Mouse (Mus musculus) MEL (cell line): ENCODE results near the gene Siae.

Experiments used
- EP300 ChIP-seq, 2 experiments: IDR thresholded peaks; 2 replicates each; pipeline ENCODE4 v1.6.1; 2011; ENCODE audit warnings: improper control_type of control experiment in 2 of 2, low read length in 2 of 2, low read depth in 1 of 2, mild to moderate bottlenecking in 1 of 2
- KAT2A ChIP-seq: conservative IDR thresholded peaks from 2 replicates; pipeline ENCODE4 v1.6.1; 2012; ENCODE audit warnings: low read depth, low read length, improper control_type of control experiment, inconsistent platforms
- NELFE ChIP-seq: IDR thresholded peaks from 2 replicates; pipeline ENCODE4 v1.6.1; 2011; ENCODE audit warnings: low read depth, low read length, improper control_type of control experiment
- POLR2A ChIP-seq, 2 experiments: IDR thresholded peaks; 2 replicates each; pipeline ENCODE4 v1.6.1; 2011 to 2012; ENCODE audit warnings: low read length in 2 of 2, mild to moderate bottlenecking in 2 of 2, control low read depth in 1 of 2, improper control_type of control experiment in 1 of 2, low read depth in 1 of 2, moderate library complexity in 1 of 2; ENCODE audit not compliant: control insufficient read depth in 1 of 2, insufficient read depth in 1 of 2, poor library complexity in 1 of 2
- SMC3 ChIP-seq: IDR thresholded peaks from 2 replicates; pipeline ENCODE4 v1.6.1; 2011; ENCODE audit warnings: low read depth, low read length, improper control_type of control experiment

DNA sequence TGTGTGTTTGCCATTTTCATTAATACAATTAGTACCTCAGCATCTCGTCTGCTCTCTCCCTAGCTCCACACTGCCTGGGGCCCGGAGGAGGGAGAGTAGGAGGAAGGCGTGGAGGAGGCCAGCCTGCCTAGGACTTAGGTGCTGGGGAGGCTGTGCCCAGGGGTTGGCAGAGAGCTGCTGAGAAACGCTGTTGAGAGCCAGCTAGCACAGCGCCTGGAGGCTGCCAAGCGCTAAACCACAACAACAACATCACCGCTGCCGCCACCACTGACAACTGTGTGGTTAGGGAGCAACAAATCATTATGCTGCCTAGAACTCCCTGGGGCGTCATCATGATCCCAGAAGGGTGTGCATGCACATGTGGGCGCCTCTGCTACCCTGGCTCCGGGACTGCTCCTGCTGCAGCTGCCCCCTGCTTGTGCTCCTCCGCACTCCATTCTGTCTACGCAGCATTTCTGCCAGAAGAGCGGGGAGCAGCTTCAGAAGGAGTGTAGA is 21.0 kb downstream of the Siae start:
- no peak for TF ChIP-seq KAT2A
- no peak for TF ChIP-seq SMC3
- no peak for TF ChIP-seq EP300 (IDR thresholded peaks at IDR 0.05; ENCODE audit: low read depth in 1 of 2, low read length in 2 of 2)
- TF ChIP-seq POLR2A (IDR thresholded peaks at IDR 0.05; ENCODE audit: control insufficient read depth in 1 of 2, insufficient read depth in 1 of 2, low read depth in 1 of 2, low read length in 2 of 2, poor library complexity in 1 of 2): no peak
- TF ChIP-seq NELFE: no peak
